Mouse (Mus musculus): ENCODE results near the gene Creb5.

GRCm38 (mm10) chr6:53695216-53695615 is 408.1 kb downstream of the Creb5 start:
- TF ChIP-seq EP300 (IDR thresholded peaks at IDR 0.05) (no peak), CTCF (IDR thresholded peaks at IDR 0.05) (no peak)

Data from lung, postnatal 0 days (tissue).